In the genomic region with DNA sequence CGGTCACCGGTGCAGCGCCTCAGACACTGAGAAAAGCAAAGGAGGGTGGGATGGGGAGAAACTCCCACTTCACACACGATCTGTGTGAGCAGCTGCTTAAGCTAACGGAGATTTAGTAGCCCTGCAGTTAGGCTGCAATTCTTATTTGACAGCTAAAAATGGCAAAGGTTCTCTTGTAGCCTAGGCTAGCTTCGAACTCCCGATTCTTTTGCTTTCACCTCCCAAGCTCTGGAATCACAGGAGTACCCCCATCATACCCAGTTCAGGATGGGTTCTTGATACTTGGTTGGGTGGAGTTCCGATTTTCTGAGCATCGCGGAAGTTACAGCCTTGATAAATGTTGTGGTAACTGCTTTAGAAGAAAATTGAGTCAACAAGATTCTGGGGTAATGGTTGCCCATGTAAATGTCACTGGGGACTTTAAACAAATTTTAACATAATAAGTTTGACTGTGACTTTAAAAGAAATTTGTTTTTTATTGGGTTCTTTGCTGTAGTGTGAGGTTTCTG, we compare ENCODE assay signal across 8 mouse cellular contexts. TPM values are rescaled to one million over a fixed set of nuclear protein-coding genes. Genes with fewer than 3 reads are reported as not detected.
DNase-seq lines count a peak whose midpoint lies in the region; ATAC-seq and TF ChIP-seq lines count a peak whose summit lies in the region.

No protein-coding gene starts in this region.

- no peak for TF ChIP-seq CTCF in bone marrow, adult 2 months (IDR thresholded peaks at IDR 0.05; ENCODE audit: control insufficient read depth, insufficient read depth, low read length)

- no peak for DNase-seq in kidney, postnatal 36 days
- no peak for DNase-seq in left cerebral cortex, adult 9 months (ENCODE audit: low spot score in 2 of 2)
- no peak for DNase-seq in cerebellum, adult 11-12 months

- H3K4me2 ChIP-seq in kidney, embryonic 14.5 days (replicated peaks; ENCODE audit: low read depth, low read length), result peak overlapping the region; percentile 64
- peak overlapping the region; percentile 80 for H3K4me2 ChIP-seq in hindbrain, embryonic 13.5 days
- peak overlapping the region; percentile 69 for H3K4me2 ChIP-seq in midbrain, embryonic 15.5 days

- peak overlapping the region; percentile 87 for H3K9ac ChIP-seq in kidney, embryonic 14.5 days (ENCODE audit: low read depth, low read length)
- H3K9ac ChIP-seq in hindbrain, embryonic 13.5 days, result peak overlapping the region; percentile 78
- H3K9ac ChIP-seq in midbrain, embryonic 15.5 days, result peak overlapping the region; percentile 80

- TF ChIP-seq POLR2A in bone marrow, adult 2 months (IDR thresholded peaks at IDR 0.05; ENCODE audit: borderline replicate concordance, control insufficient read depth, low read depth, low read length), result no peak

- H3K4me1 ChIP-seq in kidney, embryonic 14.5 days (ENCODE audit: control insufficient read depth, insufficient read depth, low read length), result 0 out of 2 replicates have a peak, but pooled peaks cover 3% of the 10 kb centered on the region
- H3K4me1 ChIP-seq in bone marrow, adult 2 months (ENCODE audit: control insufficient read depth, insufficient read depth, low read length), result no peaks in the 10 kb centered on the region; the same call in none of the 2 replicates
- peaks cover 15% of the 10 kb centered on the region for H3K4me1 ChIP-seq in hindbrain, embryonic 13.5 days (replicated peaks)
- peaks cover 20% of the 10 kb centered on the region for H3K4me1 ChIP-seq in midbrain, embryonic 15.5 days

- H3K4me3 ChIP-seq in kidney, embryonic 14.5 days (ENCODE audit: low read length), result peak overlapping the region; percentile 75
- peak overlapping the region; percentile 98 for H3K4me3 ChIP-seq in bone marrow, adult 2 months (replicated peaks; ENCODE audit: control insufficient read depth, low read depth, low read length)
- peak overlapping the region; percentile 64 for H3K4me3 ChIP-seq in hindbrain, embryonic 13.5 days
- peak overlapping the region; percentile 89 for H3K4me3 ChIP-seq in midbrain, embryonic 15.5 days

- H3K9me3 ChIP-seq in kidney, embryonic 14.5 days (ENCODE audit: control insufficient read depth, low read length), result no peaks in the 10 kb centered on the region
- H3K9me3 ChIP-seq in hindbrain, embryonic 13.5 days, result no peaks in the 10 kb centered on the region
- no peaks in the 10 kb centered on the region for H3K9me3 ChIP-seq in midbrain, embryonic 15.5 days

- H3K27me3 ChIP-seq in kidney, embryonic 14.5 days (ENCODE audit: control insufficient read depth, insufficient read depth, low read length), result no peaks in the 10 kb centered on the region
- H3K27me3 ChIP-seq in hindbrain, embryonic 13.5 days, result no peaks in the 10 kb centered on the region
- H3K27me3 ChIP-seq in midbrain, embryonic 15.5 days (replicated peaks), result no peaks in the 10 kb centered on the region

- H3K36me3 ChIP-seq in kidney, embryonic 14.5 days (ENCODE audit: control insufficient read depth, insufficient read depth, low read length), result peaks cover 38% of the 10 kb centered on the region
- H3K36me3 ChIP-seq in hindbrain, embryonic 13.5 days, result peaks cover 35% of the 10 kb centered on the region
- peaks cover 29% of the 10 kb centered on the region for H3K36me3 ChIP-seq in midbrain, embryonic 15.5 days (replicated peaks)

- WGBS in kidney, embryonic 14.5 days, result 3% methylated on average over 10 of the region's 10 CpGs
- 1% methylated on average over 10 of the region's 10 CpGs for WGBS in bone marrow, adult 2 months
- WGBS in hindbrain, embryonic 13.5 days, result 6% methylated on average over 10 of the region's 10 CpGs
- 5% methylated on average over 10 of the region's 10 CpGs for WGBS in midbrain, embryonic 15.5 days

- no peak for ATAC-seq in kidney, embryonic 14.5 days (ENCODE audit: low FRiP score, low TSS enrichment)
- ATAC-seq in hindbrain, embryonic 13.5 days (ENCODE audit: low FRiP score), result no peak
- ATAC-seq in midbrain, embryonic 15.5 days (replicated peaks), result no peak
- ATAC-seq in inflammation-experienced regulatory T-cells, adult 6 months, result no peak

- H3K27ac ChIP-seq in kidney, embryonic 14.5 days (ENCODE audit: low read depth, low read length), result no peak overlapping the region
- H3K27ac ChIP-seq in bone marrow, adult 2 months (ENCODE audit: control insufficient read depth, insufficient read depth, low read depth, low read length, poor library complexity), result peak overlapping the region; percentile 76
- peak overlapping the region; percentile 79 for H3K27ac ChIP-seq in hindbrain, embryonic 13.5 days
- H3K27ac ChIP-seq in midbrain, embryonic 15.5 days, result peak overlapping the region; percentile 78

RNA-seq across cellular contexts. Expression of gene Cwc15, which starts 0.6 kb away (rescaled TPM):
- 172 and 219 TPM in 2 replicates for polyA plus RNA-seq in kidney, embryonic 14.5 days (2014; fragmentation: Nextera tagmentation; extraction: Ambion mirVana)
- polyA plus RNA-seq in bone marrow, adult 2 months (2011; ENCODE audit: insufficient read depth, insufficient read length, low replicate concordance, missing spikeins), result 59.8 and 65.6 TPM in 2 replicates
- 163 and 174 TPM in 2 replicates for polyA plus RNA-seq in hindbrain, embryonic 13.5 days (2015; fragmentation: Nextera tagmentation; extraction: Ambion mirVana)
- polyA plus RNA-seq in midbrain, embryonic 15.5 days (2015; fragmentation: Nextera tagmentation; extraction: Ambion mirVana), result 135 and 142 TPM in 2 replicates
- 100 to 1,000 TPM; 193 to 283 (median 194) TPM for polyA plus RNA-seq in inflammation-experienced regulatory T-cells, adult 6 months (2017; shearing (Covaris generic))

RNA-seq across cellular contexts. Expression of gene Kdm4d, which starts 0.7 kb away (rescaled TPM):
- polyA plus RNA-seq in kidney, embryonic 14.5 days (2014; fragmentation: Nextera tagmentation; extraction: Ambion mirVana), result 0.31 TPM in 2 replicates
- polyA plus RNA-seq in bone marrow, adult 2 months (2011; ENCODE audit: insufficient read depth, insufficient read length, low replicate concordance, missing spikeins), result not detected in 2 replicates
- polyA plus RNA-seq in hindbrain, embryonic 13.5 days (2015; fragmentation: Nextera tagmentation; extraction: Ambion mirVana), result 0.36 and 0.58 TPM in 2 replicates
- polyA plus RNA-seq in midbrain, embryonic 15.5 days (2015; fragmentation: Nextera tagmentation; extraction: Ambion mirVana), result 0.80 and 1.3 TPM in 2 replicates
- polyA plus RNA-seq in inflammation-experienced regulatory T-cells, adult 6 months (2017; shearing (Covaris generic)), result 1 to 10 TPM; 1.9 to 3.5 (median 2.7) TPM
